Mouse (Mus musculus): ENCODE measurements around the gene Spata6. TPM values are rescaled to one million over a fixed set of nuclear protein-coding genes. Genes with fewer than 3 reads are reported as not detected.

The Spata6 gene
- total RNA-seq (2023) = 43.4 TPM

GRCm38 (mm10) chr4:111719776-111720661, at the start of gene Spata6:
Gene Spata6 (plus strand): TSS chr4:111719984.

Other genes with a start within 250 kb of the Spata6 start
- not detected for gene Slc5a9, start 182.9 kb downstream of the Spata6 start, total RNA-seq (2023)
- gene Skint8, start 199.4 kb downstream of the Spata6 start, total RNA-seq (2023) = not detected

Data from CD8-positive naive resting alpha-beta T cell, adult 57 days (primary cell).